7 mouse cellular contexts compared by ENCODE assay signal in genomic region chr5:3151534-3152148, GRCm38 (mm10).
DNase-seq lines count a peak whose midpoint lies in the region; ATAC-seq lines count a peak whose summit lies in the region.
"Not testable (repeated sequence)": the region's sequence is repeated elsewhere in the genome, so short reads cannot be mapped to it uniquely, and the experiment has no call there.

No protein-coding gene starts in this region.

- H3K4me1 ChIP-seq in embryonic facial prominence, embryonic 15.5 days; heart, embryonic 10.5 days; hindbrain, embryonic 15.5 days (replicated peaks); limb, embryonic 11.5 days (ENCODE audit: control insufficient read depth, insufficient read depth, low read length); neural tube, embryonic 13.5 days (replicated peaks): not testable (repeated sequence)

- H3K4me3 ChIP-seq in embryonic facial prominence, embryonic 15.5 days (replicated peaks); limb, embryonic 11.5 days (ENCODE audit: low read depth, low read length): not testable (repeated sequence)
- H3K4me3 ChIP-seq in heart, embryonic 10.5 days = peak overlapping the region; percentile 57; the same call in 1 of the 2 replicates
- peak overlapping the region; percentile 41 for H3K4me3 ChIP-seq in hindbrain, embryonic 15.5 days
- H3K4me3 ChIP-seq in neural tube, embryonic 13.5 days = peak overlapping the region; percentile 38; the same call in 1 of the 2 replicates

- DNase-seq in R1 (ENCODE audit: low read depth, low spot score) = peak; percentile 36
- not testable (repeated sequence) for DNase-seq in heart, embryonic 10.5 days (ENCODE audit: low spot score); limb, embryonic 11.5 days (ENCODE audit: low spot score)
- peak; percentile 4 for DNase-seq in mesoderm, embryonic 11.5 days (ENCODE audit: low read depth, low spot score)

- H3K4me2 ChIP-seq in embryonic facial prominence, embryonic 15.5 days (replicated peaks) = peak overlapping the region; percentile 62
- peak overlapping the region; percentile 78 for H3K4me2 ChIP-seq in hindbrain, embryonic 15.5 days
- H3K4me2 ChIP-seq in limb, embryonic 11.5 days (ENCODE audit: low read depth, severe bottlenecking) = peak overlapping the region; percentile 37
- peak overlapping the region; percentile 61 for H3K4me2 ChIP-seq in neural tube, embryonic 13.5 days

- ATAC-seq in embryonic facial prominence, embryonic 15.5 days (ENCODE audit: insufficient number of reproducible peaks, low FRiP score, low TSS enrichment, low read depth); hindbrain, embryonic 15.5 days (ENCODE audit: low FRiP score, low read depth); limb, embryonic 11.5 days (ENCODE audit: insufficient number of reproducible peaks, low FRiP score, low TSS enrichment, low read depth); neural tube, embryonic 13.5 days (ENCODE audit: low read depth): not testable (repeated sequence)

- 10% methylated on average over 12 of the region's 12 CpGs for WGBS in embryonic facial prominence, embryonic 15.5 days
- 11% methylated on average over 12 of the region's 12 CpGs for WGBS in heart, embryonic 10.5 days
- WGBS in hindbrain, embryonic 15.5 days = 2% methylated on average over 12 of the region's 12 CpGs
- WGBS in limb, embryonic 11.5 days = 9% methylated on average over 12 of the region's 12 CpGs
- 3% methylated on average over 12 of the region's 12 CpGs for WGBS in neural tube, embryonic 13.5 days

- not testable (repeated sequence) for H3K9ac ChIP-seq in embryonic facial prominence, embryonic 15.5 days; hindbrain, embryonic 15.5 days; limb, embryonic 11.5 days (ENCODE audit: low read length)
- H3K9ac ChIP-seq in neural tube, embryonic 13.5 days = 0 out of 2 replicates have a peak overlapping the region, but pooled peaks have one; percentile 54

- not testable (repeated sequence) for H3K9me3 ChIP-seq in embryonic facial prominence, embryonic 15.5 days (replicated peaks); heart, embryonic 10.5 days; hindbrain, embryonic 15.5 days; limb, embryonic 11.5 days (ENCODE audit: control insufficient read depth, low read length); neural tube, embryonic 13.5 days

- H3K36me3 ChIP-seq in embryonic facial prominence, embryonic 15.5 days; heart, embryonic 10.5 days; hindbrain, embryonic 15.5 days; limb, embryonic 11.5 days (ENCODE audit: control insufficient read depth, insufficient read depth, low read length); neural tube, embryonic 13.5 days: not testable (repeated sequence)

- not testable (repeated sequence) for H3K27me3 ChIP-seq in embryonic facial prominence, embryonic 15.5 days; heart, embryonic 10.5 days (ENCODE audit: insufficient read depth, poor library complexity, severe bottlenecking); hindbrain, embryonic 15.5 days; limb, embryonic 11.5 days (ENCODE audit: control insufficient read depth, insufficient read depth, low read length); neural tube, embryonic 13.5 days

- H3K27ac ChIP-seq in embryonic facial prominence, embryonic 15.5 days (replicated peaks); heart, embryonic 10.5 days; hindbrain, embryonic 15.5 days (replicated peaks); limb, embryonic 11.5 days (replicated peaks; ENCODE audit: low read depth, low read length); neural tube, embryonic 13.5 days (replicated peaks): not testable (repeated sequence)
